Mouse (Mus musculus): ENCODE results near the gene Cenpi. TPM values are rescaled to one million over a fixed set of nuclear protein-coding genes. Genes with fewer than 3 reads are reported as not detected.

Gene Cenpi
- 11.6 and 16.7 TPM in 2 replicates for total RNA-seq (2012; rRNA removed)
- 40.9 and 48.1 TPM in 2 replicates for total RNA-seq (2014; rRNA removed)
- polyA plus RNA-seq (2012; ENCODE audit: insufficient read length, low read depth) = 22.2 and 28.3 TPM in 2 replicates

- Histone ChIP-seq H3K79me2 (replicated peaks; ENCODE audit: control insufficient read depth, extremely low read depth, insufficient read depth, poor library complexity, severe bottlenecking) (peaks cover 7% of the 10 kb centered on the region), H3K4me1 (ENCODE audit: control insufficient read depth in 1 of 2, insufficient read depth in 2 of 2) (0 out of 4 replicates have a peak, but pooled peaks cover 0 to 3% of the 10 kb centered on the region in 2 experiments), H3K4me2 (ENCODE audit: insufficient read depth, low read depth, poor library complexity, severe bottlenecking) (peak within 1 kb of the TSS; percentile 74), H3K4me3 (replicated peaks in 1 of 3; ENCODE audit: low read depth in 2 of 3, low read length in 2 of 3, poor library complexity in 1 of 3) (peak within 1 kb of the TSS; percentile 57 to 64 (median 60)), H3K9me3 (replicated peaks; ENCODE audit: low read length) (no peaks in the 10 kb centered on the region), H3K27me3 (replicated peaks) (no peaks in the 10 kb centered on the region), H3K36me3 (replicated peaks in 1 of 2; ENCODE audit: control insufficient read depth in 1 of 2, insufficient read depth in 1 of 2, low read length in 1 of 2) (peaks cover 0 to 18% of the 10 kb centered on the region in 2 experiments), H3K27ac (ENCODE audit: insufficient read depth, low read depth) (peak within 1 kb of the TSS; percentile 61; the same call in 1 of the 2 replicates), H3K9ac (ENCODE audit: insufficient read depth, low read depth) (peak within 1 kb of the TSS; percentile 58; the same call in 1 of the 2 replicates)
- dilution Hi-C loops (cut with MboI; ENCODE audit: extremely low pct_ligation_motif_present, extremely low pct_unique_long_range_greater_than_20kb, low sequenced_read_pairs) = no loop called here
- no peak for TF ChIP-seq ZC3H11A (IDR thresholded peaks at IDR 0.05; ENCODE audit: low read depth, low read length)
- no peak for TF ChIP-seq ZKSCAN1 (IDR thresholded peaks at IDR 0.05; ENCODE audit: borderline replicate concordance, low read depth, low read length)
- TF ChIP-seq ETS1 (conservative IDR thresholded peaks at IDR 0.05; ENCODE audit: low read depth, low read length) = no peak
- no peak; the same call in 1 of the 2 replicates for TF ChIP-seq MEF2A (IDR thresholded peaks at IDR 0.05; ENCODE audit: borderline replicate concordance, low read depth, low read length)
- TF ChIP-seq TCF12 (IDR thresholded peaks at IDR 0.05; ENCODE audit: low read depth, low read length) = peak; percentile 74; the same call in 1 of the 2 replicates
- 0 out of 2 replicates have a peak, but pooled peaks have one; percentile 24 for TF ChIP-seq MYC (IDR thresholded peaks at IDR 0.05; ENCODE audit: low read depth, low read length)
- TF ChIP-seq NRF1 (IDR thresholded peaks at IDR 0.05; ENCODE audit: low read depth, low read length) = peak; percentile 95
- TF ChIP-seq ZNF384 (IDR thresholded peaks at IDR 0.05; ENCODE audit: low read depth, low read length) = peak; percentile 35
- TF ChIP-seq PAX5 (IDR thresholded peaks at IDR 0.05; ENCODE audit: low read length) = no peak
- no peak for TF ChIP-seq USF2 (conservative IDR thresholded peaks at IDR 0.05; ENCODE audit: low read depth, low read length)
- no peak for TF ChIP-seq USF1 (IDR thresholded peaks at IDR 0.05; ENCODE audit: low read depth, low read length)
- peak; percentile 53; the same call in 1 of the 2 replicates for TF ChIP-seq TBP (conservative IDR thresholded peaks at IDR 0.05; ENCODE audit: low read depth, low read length)
- TF ChIP-seq CTCF (conservative IDR thresholded peaks at IDR 0.05 in 1 of 2, IDR thresholded peaks at IDR 0.05 in 1 of 2; ENCODE audit: low read depth in 2 of 2, low read length in 2 of 2) = peak in 1 of 2 experiments; percentile 45; a peak in 2 of 4 replicates
- TF ChIP-seq E2F4 (IDR thresholded peaks at IDR 0.05; ENCODE audit: insufficient replicate concordance, low read depth, low read length) = no peak
- no peak for TF ChIP-seq GABPA (IDR thresholded peaks at IDR 0.05; ENCODE audit: insufficient replicate concordance, low read depth, low read length)
- peak; percentile 74; the same call in 1 of the 2 replicates for TF ChIP-seq POLR2AphosphoS2 (IDR thresholded peaks at IDR 0.05; ENCODE audit: low read depth, low read length)
- TF ChIP-seq MAZ (IDR thresholded peaks at IDR 0.05; ENCODE audit: low read depth, low read length) = 0 out of 2 replicates have a peak, but pooled peaks have one; percentile 44
- TF ChIP-seq POLR2A (IDR thresholded peaks at IDR 0.05; ENCODE audit: low read depth, low read length) = peak; percentile 90
- TF ChIP-seq IRF4 (IDR thresholded peaks at IDR 0.05; ENCODE audit: low read depth, low read length) = peak; percentile 47; the same call in 1 of the 2 replicates
- TF ChIP-seq BHLHE40 (IDR thresholded peaks at IDR 0.05; ENCODE audit: low read depth, low read length) = no peak
- no peak for TF ChIP-seq UBTF (IDR thresholded peaks at IDR 0.05; ENCODE audit: low read depth, low read length)
- TF ChIP-seq ELF1 (IDR thresholded peaks at IDR 0.05; ENCODE audit: low read depth, low read length) = peak; percentile 42; the same call in 1 of the 2 replicates
- TF ChIP-seq CHD1 (IDR thresholded peaks at IDR 0.05; ENCODE audit: low read depth, low read length) = no peak
- peak; percentile 61; the same call in 1 of the 2 replicates for TF ChIP-seq KAT2A (IDR thresholded peaks at IDR 0.05; ENCODE audit: insufficient replicate concordance, low read length)
- no peak for TF ChIP-seq MAX (IDR thresholded peaks at IDR 0.05; ENCODE audit: low read length)
- TF ChIP-seq HCFC1 (IDR thresholded peaks at IDR 0.05; ENCODE audit: low read depth, low read length) = peak; percentile 71
- TF ChIP-seq MAFK (IDR thresholded peaks at IDR 0.05; ENCODE audit: insufficient replicate concordance, low read length) = no peak
- TF ChIP-seq JUND (conservative IDR thresholded peaks at IDR 0.05; ENCODE audit: low read depth, low read length) = no peak
- TF ChIP-seq SMC3 (IDR thresholded peaks at IDR 0.05; ENCODE audit: low read depth, low read length) = no peak; the same call in 1 of the 2 replicates
- TF ChIP-seq ZMIZ1 (IDR thresholded peaks at IDR 0.05; ENCODE audit: low read depth, low read length) = peak; percentile 63
- no peak for TF ChIP-seq EP300 (IDR thresholded peaks at IDR 0.05; ENCODE audit: low read length)
- peak; percentile 47; the same call in 1 of the 2 replicates for TF ChIP-seq MXI1 (IDR thresholded peaks at IDR 0.05; ENCODE audit: low read depth, low read length)
- TF ChIP-seq CHD2 (IDR thresholded peaks at IDR 0.05; ENCODE audit: low read length) = no peak
- TF ChIP-seq SIN3A (IDR thresholded peaks at IDR 0.05; ENCODE audit: low read length) = peak; percentile 83
- TF ChIP-seq JUN (IDR thresholded peaks at IDR 0.05; ENCODE audit: insufficient read depth, low read depth, low read length) = no peak
- TF ChIP-seq RCOR1 (conservative IDR thresholded peaks at IDR 0.05; ENCODE audit: low read depth, low read length) = no peak
- peak; percentile 34 for TF ChIP-seq RAD21 (IDR thresholded peaks at IDR 0.05; ENCODE audit: low read depth, low read length)
- TF ChIP-seq NELFE (IDR thresholded peaks at IDR 0.05; ENCODE audit: low read depth, low read length) = peak; percentile 86
- DNase-seq (ENCODE audit: extremely low read depth) = peak; percentile 83
- in situ Hi-C loops (cut with MboI; ENCODE audit: low pct_ligation_motif_present, low pct_unique_long_range_greater_than_20kb, low sequenced_read_pairs) = no loop called here
These were observed at the start of gene Cenpi for GRCm38 (mm10) chrX:134307534-134308274. TSS of gene Cenpi (plus strand) at chrX:134308084.
